Mouse (Mus musculus) right cerebral cortex, postnatal 36 days (tissue): ENCODE measurements at regions not wholly inside any gene's neighbourhood (a gene's known extent, or its start where the extent isn't known, plus 50 kb on each side); places are given as distances from the start of the nearest gene placed in this dataset.

Experiments
- DNase-seq, 2 experiments: peaks; one replicate each; pipeline ENCODE4 v3.0.0; 2022; ENCODE audit warnings: low spot score in 2 of 2, mixed read lengths in 1 of 2

DNA sequence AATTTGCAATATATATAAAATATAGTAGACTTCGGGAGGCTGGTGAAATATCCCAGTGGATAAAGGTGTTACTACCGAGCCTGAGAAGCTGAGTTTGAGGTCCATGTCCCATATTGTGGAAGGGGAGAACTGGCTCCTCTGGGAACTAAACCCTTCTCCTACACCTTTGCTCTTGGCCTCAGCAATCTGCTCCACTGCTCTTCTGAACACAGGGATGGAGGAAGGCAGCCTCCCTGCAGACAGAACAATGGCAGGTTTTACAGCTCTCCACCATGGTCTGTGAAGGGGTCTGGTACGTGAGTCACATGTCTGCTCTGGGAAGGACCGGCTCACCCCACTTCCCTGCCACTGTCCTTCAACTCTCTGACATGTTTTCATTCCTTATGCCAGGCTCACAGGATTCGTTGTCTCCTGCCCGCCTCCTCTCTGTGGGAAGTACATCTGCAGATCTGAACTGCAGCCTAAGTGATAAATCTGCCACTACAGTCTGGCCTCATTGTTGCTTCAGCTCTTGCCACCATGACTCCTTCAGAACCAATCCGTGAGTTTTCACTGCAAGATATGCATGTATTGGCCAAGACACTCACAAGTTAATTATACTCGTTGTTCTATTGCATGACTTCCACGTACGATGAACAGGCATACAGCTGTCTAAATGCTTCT lies 220.0 kb upstream of the Gm9767 start:
- DNase-seq = no peak

DNA sequence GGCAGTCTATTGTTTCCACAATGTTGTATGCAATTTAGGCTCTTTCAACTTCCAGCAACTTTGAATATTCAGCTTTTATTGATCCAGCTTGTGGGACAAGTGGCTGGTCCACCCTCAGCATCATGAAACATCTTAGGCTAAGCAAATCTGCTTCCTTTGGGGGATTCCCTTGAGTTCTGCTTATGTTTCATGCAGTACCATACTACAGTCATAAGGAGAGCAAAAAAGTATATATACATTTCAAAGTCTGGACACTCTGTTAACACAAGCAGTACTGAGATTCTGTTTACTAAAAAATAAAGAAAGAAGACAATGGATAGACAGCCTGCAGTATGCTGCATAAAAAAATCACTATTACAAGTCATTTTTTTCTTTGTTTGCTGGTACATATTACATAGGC lies 233.7 kb upstream of the Gm9767 start:
- DNase-seq = no peak

DNA sequence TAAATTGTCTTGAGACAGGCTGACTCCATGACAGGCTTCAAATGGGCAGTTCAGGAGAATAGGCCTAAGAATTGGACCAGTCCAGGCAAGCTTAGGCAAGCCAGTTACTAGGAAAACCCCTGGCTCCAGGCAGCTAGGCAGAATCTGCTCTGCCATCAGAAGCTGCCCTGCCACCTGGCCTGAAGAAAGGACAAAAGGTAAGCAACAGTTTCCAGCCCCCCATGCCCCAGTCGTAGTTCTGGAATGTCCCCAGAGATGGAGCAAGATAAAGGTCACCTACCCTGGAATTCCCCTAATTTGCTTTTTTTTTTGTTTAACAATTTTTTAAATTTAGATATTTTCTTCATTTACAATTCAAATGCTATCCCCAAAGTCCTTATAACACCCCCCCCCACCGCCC lies 248.8 kb upstream of the Gm9767 start:
- no peak for DNase-seq

DNA sequence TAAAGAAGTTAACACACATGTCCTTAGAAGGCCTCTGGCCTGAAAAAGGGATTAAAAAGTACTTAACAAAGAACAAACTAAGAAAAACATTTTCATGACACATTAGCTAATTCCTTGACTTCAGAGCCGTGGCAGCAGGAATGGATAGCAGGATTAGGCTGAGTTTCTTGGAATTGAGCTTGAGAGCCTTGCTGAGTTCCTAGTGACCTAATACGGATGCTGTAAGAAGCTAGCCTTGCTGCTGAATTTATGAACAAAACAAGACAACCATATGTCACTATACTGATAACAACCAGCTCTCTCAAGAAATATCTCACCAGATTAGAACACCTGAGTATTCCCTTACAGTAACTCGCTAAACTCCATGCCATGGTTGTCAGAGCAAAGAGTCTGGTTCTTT lies 268.2 kb upstream of the Smlr1 start:
- DNase-seq = no peak

DNA sequence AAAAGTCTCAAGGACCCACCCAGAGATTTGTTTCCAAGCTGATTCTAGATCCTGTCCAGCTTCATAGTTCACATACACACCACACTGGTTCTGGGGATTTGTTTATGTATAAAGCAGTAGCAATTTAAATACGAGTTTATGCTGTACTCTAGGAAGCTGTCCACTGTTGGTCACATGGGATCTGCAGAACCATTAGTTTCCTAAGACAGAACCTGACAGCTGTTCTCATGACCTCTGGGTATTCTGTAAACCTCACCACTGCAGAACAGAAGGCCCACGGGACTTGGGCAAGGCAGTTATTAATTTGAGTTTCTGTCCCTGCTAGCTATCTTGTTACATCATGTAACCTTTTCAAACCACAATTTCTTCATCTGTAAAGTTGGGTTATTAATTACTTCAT lies 265.4 kb upstream of the Smlr1 start:
- no peak for DNase-seq

DNA sequence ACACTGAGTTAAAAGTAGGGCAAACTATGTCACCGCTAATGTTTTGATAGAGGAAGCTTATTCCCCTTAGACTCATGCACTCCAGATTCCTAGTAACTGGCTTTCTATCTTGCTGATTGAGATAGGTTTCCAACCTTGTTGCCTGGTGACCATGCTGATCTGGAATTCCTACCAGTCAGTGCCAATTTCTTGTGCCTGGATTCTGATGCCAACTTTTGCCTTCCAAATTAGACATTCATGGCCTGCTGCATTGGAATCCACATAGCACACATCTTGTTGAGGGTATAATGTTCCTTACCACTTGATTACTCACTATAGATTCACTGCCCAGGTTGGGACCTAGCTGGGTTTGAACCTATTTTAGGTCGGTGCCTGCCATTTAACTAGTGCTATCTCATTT lies 262.8 kb upstream of the Smlr1 start:
- no peak for DNase-seq

DNA sequence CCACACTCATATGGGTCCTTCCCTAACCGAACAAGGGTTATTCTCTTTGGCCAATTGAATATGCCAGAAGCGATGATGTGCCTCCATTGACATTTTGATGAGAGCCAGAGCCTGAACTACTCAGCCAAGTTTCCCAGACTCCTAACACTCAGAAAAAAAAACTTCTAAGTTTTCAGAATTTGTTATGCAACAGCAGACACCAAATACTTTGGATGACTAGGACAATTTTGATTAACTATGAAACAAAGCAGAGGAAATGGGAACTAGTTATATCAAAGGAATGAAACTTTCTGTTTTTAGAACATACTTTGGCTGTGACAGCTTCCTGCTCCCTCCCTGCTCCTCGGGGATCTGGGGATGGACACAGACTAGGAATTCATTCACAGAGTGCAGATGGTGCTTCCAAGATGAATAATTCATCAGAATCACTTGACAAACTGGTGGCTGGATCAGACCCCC lies 254.3 kb upstream of the Smlr1 start:
- DNase-seq = no peak

DNA sequence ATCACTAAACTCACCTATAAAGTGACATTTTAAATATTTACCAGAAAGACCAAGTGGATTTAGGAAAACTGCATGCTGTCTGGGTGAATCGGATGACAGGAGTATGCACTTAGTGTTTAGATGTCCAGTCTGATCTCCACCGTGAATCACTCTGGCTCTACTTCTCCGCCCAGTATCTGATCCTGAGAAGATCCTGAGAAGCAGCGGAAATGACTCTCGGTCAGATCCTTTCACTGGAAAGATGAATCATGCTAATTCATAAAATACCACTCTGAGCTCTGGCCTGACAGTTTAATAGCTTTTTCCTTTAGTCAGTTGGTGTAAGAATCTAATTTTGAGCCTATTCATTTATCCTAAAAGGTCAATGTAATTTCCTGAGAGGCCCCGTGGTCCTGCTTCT lies 252.6 kb upstream of the Smlr1 start:
- no peak for DNase-seq

DNA sequence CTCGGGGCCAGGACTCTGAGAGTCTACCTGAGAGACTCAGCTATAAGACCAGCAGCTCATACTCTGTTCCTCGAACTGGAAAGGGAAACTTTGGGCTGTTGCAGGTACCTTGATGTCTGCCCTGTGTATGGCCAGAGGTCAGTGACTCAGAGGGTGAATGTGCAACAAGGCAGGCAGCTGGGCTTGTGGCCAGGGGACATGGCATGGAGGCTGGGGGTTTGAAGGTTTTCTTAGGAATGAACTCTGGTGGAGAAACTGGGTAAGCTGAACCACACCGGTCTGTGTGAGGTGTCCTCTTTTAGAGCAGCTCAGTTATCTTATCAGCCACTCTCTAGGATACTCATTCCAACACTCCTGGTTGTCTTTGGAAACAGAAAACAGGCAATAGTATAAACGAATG lies 251.9 kb upstream of the Smlr1 start:
- DNase-seq = no peak

DNA sequence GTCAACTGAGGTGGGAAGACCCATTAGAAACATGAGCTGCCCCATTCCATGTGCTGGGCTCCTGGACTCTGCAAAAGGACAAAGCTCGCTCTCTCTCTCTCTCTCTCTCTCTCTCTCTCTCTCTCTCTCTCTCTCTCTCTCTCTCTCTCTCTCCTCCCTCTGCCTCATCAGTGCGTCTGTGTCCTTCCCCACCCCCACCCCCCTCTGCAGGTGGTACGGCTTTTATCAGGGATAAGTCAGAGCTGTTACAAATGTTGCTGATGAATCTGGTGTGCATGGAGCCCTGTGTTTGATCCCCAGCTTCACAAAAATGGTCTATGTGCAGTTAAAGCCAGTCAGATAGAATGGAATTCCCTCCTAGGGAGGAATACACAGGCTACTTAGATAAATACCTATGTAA lies 247.8 kb upstream of the Smlr1 start:
- DNase-seq = no peak

DNA sequence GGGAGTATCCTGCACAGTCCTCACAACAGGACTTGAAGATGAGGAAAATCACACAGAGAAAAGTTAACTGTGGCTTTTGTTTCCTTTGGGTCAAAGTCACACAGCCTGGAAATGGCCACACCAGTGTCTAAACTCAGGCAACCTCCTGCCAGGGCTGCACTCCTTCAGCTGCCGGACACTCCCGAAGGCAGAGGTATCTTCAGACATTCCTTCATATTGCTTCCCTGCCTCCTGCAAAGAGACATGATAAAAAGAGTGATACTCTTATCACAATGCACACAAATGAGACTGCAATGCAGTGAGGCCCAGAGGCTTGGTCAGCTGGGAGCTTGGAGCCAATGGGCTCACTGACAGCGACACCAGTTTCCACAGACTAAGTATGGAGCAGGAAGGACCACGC lies 243.4 kb upstream of the Smlr1 start:
- no peak for DNase-seq

DNA sequence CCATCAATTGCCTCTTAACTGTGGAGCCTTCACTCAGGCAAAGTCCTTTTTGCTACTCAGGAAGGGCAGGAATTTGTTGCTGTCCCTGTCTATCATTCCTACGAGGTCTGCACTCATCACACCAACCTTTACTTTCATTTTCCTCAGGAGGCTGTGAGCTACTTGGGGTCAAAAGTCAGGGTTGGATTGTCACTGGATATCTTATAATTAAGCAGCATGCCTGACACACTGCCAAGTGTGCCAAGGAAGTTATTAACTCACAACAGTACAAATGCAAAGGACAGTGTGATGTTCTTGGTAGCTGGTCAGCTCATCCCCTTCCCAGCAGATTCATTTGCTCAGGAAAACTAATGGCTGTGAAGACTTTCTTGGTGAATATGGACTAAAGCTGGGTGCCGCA lies 241.7 kb upstream of the Smlr1 start:
- DNase-seq = no peak

DNA sequence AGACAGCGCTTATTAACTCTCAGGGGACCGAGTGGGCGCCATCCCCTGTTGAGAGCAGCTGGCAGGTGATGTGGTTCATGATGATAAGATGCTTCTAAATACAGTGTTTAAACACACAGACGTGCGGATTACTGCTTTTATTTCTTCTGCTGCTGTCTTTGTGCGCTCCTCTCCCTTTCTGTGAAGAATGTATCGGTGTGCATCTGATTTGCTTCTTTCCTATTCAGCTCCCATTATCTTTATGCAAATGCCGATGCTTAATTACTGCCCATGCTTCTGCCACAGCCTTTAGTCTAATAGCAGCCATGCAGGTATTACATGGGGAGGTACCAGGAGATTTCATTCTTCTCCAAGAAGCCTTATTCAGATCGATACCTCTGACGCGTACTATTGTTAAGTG lies 240.6 kb upstream of the Smlr1 start:
- DNase-seq = no peak

DNA sequence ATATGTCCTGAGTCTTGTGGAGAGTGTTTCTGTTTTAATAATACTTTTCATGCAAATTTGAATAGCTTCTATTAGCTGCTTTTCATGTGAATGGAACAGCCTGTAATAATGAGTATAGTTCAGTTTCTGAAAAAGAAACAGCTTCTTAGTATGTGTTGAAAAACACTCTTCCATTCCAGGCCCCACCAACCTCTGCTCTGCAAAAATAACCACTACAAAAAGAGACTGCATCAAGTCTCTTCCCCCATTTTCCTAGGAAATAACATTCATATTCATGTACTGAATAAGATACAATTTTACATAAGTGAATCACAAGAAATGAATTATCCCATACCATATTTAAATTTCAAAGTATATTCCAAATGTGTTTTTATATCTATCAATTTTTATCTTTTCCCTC lies 234.0 kb upstream of the Smlr1 start:
- no peak for DNase-seq

DNA sequence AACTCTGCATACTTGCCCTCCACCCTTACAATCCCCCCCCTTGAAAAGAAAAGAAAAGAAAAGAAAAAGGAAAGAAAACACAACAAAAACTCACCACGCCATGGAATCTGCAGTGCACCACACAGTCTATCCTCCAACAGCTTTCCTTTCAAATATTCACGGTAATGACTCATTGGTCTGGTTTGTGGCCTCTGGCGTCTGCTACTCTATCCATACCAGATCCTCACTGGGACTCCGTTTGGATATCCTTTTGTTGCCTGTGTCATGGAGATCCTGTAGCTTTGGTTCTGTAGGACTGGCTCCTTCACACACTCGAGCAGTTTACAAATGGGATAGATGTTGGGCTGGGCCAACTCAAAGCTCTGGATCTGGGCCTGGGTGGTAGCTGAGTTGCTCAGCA lies 232.4 kb upstream of the Smlr1 start:
- DNase-seq = no peak

DNA sequence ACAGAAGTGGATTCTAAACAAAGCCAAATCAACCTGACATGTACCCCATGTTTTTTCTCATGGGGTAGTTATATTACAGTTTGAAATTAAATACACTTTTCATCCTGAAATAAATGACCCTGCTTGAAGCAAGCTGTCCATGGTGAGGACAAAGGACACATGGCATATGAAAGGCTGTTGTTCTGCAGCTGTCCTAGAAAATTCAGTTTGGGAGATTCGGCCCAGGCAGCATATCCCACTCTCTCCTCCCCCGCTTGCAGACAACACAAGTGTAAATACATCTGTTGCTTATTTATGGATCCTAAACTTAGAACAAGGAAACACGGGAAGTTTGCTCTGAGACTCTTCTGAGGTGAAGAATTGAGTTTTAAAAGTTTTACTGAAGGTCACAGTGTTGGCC lies 218.2 kb upstream of the Smlr1 start:
- DNase-seq = no peak

DNA sequence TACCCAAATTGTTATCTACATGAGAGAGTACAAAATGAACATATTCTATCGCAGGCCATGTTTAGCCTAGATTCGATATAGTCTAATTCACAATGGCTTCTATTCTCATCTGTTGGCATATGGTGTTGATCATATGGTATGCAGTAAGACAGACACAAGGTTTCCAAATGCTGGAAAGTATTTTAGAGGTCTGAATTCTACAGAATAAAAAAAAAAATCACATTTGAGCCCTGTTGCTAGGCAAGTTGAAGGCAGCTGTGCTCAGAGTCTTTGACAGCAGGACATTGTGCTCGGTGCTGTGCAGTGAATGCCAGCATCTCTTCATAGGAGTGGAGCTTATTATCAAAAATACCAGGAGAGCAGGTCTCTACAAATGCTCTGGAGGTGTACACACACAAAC lies 206.6 kb upstream of the Smlr1 start:
- peak; percentile 4 to 16 for DNase-seq

DNA sequence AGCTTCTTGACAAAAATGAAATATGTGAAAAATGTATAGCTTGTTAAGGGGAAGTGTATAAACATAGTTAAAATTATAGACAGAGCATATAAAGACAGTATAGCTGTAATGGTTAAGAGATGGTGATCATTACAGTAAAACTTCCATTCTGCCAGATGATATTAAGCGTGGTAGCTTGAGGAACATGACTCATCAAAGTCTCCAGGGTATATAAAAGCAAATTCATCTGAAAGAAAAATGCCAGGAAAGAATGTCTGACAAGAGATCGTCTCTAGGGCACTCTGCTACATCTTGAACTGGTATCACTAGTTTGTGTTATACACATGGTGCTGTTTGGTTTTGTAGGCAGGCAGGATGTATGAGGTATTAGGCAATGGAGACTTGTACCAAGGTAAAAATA lies 204.9 kb upstream of the Smlr1 start:
- no peak for DNase-seq

DNA sequence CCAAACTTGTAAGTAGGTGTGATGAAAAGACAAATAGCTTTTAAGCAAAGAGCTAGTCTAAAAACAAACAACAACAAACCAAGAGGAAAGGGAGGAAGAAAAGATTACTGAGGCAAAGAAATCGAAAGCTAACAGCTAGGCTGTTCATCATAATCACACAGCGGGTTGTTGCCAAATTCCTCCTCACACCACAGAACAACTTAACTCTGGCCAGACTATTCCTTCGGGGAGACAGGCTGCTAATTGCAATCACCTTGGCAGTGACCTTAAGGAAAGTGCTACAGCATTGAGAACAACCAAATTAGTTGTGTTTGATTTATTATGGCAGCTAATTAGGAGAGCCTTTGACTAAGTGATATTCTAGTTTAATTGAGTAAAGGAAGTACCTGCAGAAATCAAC lies 194.4 kb upstream of the Smlr1 start:
- no peak for DNase-seq

DNA sequence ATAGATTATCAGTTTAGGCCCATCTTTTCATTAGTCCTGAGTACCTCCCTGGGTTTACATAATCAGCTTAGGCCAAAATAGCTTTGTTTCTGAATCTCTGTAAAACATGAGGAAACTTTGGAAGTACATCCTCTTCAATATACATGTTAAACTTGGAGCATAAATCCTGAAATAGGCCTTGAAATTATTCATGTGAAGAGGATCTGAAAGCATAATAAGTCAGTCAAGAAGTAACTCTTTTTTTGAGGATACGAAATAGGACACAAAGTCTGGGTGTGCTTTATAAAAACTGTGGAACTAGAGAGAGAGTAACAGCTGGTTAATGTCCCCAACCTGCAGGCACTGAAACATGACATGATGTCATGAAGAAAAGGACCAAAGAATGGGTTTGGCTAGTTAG lies 187.9 kb upstream of the Smlr1 start:
- DNase-seq = no peak

DNA sequence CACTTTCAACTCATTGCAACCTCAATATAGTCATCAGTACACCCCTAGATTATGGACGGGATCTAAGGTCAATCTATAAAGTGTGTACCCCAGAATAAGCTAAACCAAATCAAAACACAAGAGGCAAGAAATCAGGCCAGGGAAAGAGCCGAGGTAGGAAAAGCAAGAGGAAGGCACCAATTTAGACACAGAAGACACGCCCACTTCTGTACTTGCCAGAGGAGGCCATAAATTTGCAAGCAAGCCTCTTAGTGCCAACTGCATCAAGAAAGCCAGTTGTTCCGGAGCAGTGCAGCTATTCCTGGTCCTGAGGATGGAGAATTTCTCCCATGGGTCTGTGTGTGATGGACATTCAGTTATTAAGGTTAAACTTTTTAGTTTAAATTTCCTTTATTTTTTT lies 179.7 kb upstream of the Smlr1 start:
- DNase-seq = no peak

DNA sequence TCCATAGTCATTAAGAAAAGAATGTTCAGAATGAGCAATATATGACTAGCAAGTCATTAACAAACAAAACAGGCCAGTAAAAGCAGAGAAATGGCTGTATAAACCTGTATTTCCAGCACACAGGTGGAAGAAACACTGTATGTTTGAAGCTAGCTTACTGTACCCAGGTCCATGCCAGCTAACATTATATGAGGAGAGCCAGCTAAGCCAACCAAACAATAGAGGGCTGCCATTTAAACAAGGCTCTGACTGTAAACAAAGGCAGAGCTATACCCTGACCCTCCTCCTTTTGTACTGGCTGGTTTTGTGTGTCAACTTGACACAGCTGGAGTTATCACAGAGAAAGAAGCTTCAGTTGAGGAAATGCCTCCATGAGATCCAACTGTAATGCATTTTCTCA lies 178.6 kb upstream of the Smlr1 start:
- no peak for DNase-seq

DNA sequence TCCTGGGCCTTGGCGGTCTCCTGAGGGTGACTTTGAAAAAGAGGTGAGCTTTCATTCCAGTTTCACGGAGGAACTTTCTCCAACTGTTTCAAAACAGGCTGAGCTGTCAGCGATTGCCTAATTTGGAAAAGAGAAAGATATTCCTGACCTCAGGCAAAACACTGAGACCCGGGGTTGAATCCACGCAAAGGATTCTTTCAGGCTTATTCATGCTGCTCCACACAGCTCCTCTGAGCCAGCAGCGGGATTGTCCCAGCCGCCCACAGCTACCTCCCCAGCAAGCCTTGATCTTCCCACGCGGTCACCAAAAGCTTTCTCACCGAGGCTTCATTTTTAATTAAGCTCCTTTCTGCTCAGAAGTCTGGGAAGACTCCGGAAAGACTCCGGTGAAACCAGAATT lies 178.0 kb upstream of the Smlr1 start:
- peak; percentile 20 to 53 for DNase-seq

DNA sequence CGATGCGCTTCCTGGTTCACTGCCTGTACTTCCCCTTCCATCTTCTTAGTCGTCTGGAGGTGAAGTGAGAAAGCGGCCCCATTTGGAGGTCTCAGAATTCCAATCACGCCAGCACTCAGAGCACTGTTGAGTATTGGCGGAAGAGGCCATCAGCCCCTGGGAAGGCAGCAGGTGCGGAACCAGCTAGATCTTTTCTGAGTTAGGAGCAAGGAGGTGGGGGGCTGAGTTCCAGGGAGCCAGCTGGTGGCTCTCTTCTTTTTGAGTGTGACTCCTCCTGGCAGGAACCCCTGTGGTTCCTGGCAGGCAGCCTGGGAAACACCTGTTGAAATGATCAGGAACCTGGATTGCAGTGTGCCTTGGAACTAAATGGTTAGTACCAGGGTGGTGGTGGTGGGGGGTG lies 171.9 kb upstream of the Smlr1 start:
- no peak for DNase-seq

DNA sequence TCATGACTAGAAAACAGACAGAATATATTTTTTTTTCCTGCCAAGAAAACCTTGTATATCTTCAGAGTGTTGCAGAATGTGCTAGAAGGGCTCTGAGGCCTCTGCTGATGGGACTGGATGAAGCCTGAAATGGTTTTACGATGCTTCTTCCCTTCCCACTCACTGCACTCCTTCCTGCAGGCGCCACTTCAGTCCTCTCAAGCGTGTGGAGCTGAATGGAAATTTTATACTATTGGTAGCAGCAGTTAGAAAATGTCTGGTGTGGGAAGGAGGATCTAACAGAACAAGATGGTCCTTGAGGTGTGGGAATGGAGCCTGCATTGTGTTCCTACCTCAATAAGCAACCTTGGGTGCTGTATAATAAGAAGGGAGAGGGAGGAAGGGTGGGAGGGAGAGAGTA lies 166.1 kb upstream of the Smlr1 start:
- DNase-seq = peak in 1 of 2 experiments; percentile 10
